Mouse (Mus musculus) embryonic fibroblast, embryonic 13.5 days (primary cell): ENCODE data around the gene Serpina10.

Source experiments
- CTCF ChIP-seq: IDR thresholded peaks from 2 replicates; pipeline ENCODE4 v1.5.1; 2011; ENCODE audit warnings: mild to moderate bottlenecking, control low read depth, low read length, moderate library complexity, borderline replicate concordance; ENCODE audit not compliant: insufficient read depth
- POLR2A ChIP-seq: IDR thresholded peaks from 2 replicates; pipeline ENCODE4 v1.6.1; 2011; ENCODE audit warnings: low read depth, mild to moderate bottlenecking, control low read depth, low read length, moderate library complexity

- TF ChIP-seq POLR2A, result no peak
- TF ChIP-seq CTCF, result no peak
These were observed 44.8 kb upstream of the Serpina10 start, which contains the start of gene Serpina16 for GRCm38 (mm10) chr12:103676039-103676438.
